Comparison of ENCODE assay signal across 29 mouse cellular contexts in the genomic region with DNA sequence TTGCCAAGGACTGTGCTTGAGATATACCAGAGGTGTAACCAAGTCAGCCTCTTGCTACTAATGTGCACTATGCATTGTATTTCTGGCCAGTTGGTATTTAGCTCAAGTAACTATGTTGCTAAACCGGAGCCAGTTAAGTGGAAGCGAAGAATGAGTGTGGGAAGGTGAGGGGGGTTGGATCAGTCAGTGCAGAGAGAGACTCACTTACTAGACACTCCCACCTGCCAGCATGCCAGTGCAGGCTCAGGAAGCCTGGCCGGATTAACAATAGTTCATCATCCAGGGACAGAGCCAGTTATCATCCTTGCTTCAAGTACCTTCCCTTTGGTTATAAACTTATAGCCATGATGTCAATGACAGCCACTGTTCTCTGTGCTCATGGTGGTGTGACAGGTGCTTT. TPM values are rescaled to one million over a fixed set of nuclear protein-coding genes. Genes with fewer than 3 reads are reported as not detected.
DNase-seq lines count a peak whose midpoint lies in the region; ATAC-seq and TF ChIP-seq lines count a peak whose summit lies in the region.
"Had no signal": no experiment of that assay in that cellular context is flagged by ENCODE, and none has a peak within 500 bp of the region (broad histone marks: within the 10 kb centered on the region; RNA-seq: fewer than 3 reads in every experiment).

No protein-coding gene starts in this region.

- no peaks in the 10 kb centered on the region for H3K27me3 ChIP-seq in lung, postnatal 0 days (replicated peaks; ENCODE audit: insufficient read depth, low read length)
- no peaks in the 10 kb centered on the region for H3K27me3 ChIP-seq in kidney, embryonic 14.5 days (ENCODE audit: control insufficient read depth, insufficient read depth, low read length)
- H3K27me3 ChIP-seq: CH12.LX; embryonic facial prominence, embryonic 12.5 days; forebrain, embryonic 13.5 days; hindbrain, embryonic 12.5 days; hindbrain, embryonic 15.5 days had no signal

- no peak for DNase-seq in frontal cortex, postnatal 25 days (ENCODE audit: low spot score in 2 of 2)
- DNase-seq in lung, postnatal 0 days (ENCODE audit: low spot score) = peak; percentile 57
- no peak for DNase-seq in lung, postnatal 14 days
- DNase-seq in MN1 (ENCODE audit: low spot score) = peak; percentile 27
- DNase-seq in fat pad, adult 2 months (ENCODE audit: extremely low read depth, low read depth, low spot score) = peak; percentile 65
- DNase-seq: adrenal gland, adult 2 months; adrenal gland, postnatal 14 days; B cell, adult 2 months; cerebellum, adult 18-20 months; cerebellum, adult 9-10 months; cerebellum, postnatal 14 days; gastrocnemius, postnatal 25 days; heart, adult 18-20 months; heart, postnatal 14 days; heart, postnatal 4 days had no signal

- peak; percentile 66; the same call in 1 of the 2 replicates for ATAC-seq in frontal cortex, adult (ENCODE audit: low TSS enrichment)
- peak; percentile 58; the same call in 1 of the 2 replicates for ATAC-seq in lung, postnatal 0 days
- no peak for ATAC-seq in kidney, embryonic 14.5 days (ENCODE audit: low FRiP score, low TSS enrichment)
- ATAC-seq: forebrain, embryonic 13.5 days; forebrain, embryonic 16.5 days; intestine, embryonic 16.5 days had no signal

- H3K36me3 ChIP-seq in lung, postnatal 0 days (ENCODE audit: insufficient read depth, low read length) = no peaks in the 10 kb centered on the region
- H3K36me3 ChIP-seq in kidney, embryonic 14.5 days (ENCODE audit: control insufficient read depth, insufficient read depth, low read length) = no peaks in the 10 kb centered on the region
- H3K36me3 ChIP-seq: embryonic facial prominence, embryonic 12.5 days; forebrain, embryonic 10.5 days; G1E; heart, embryonic 10.5 days; heart, embryonic 13.5 days; hindbrain, embryonic 12.5 days; hindbrain, embryonic 15.5 days had no signal

- no peaks in the 10 kb centered on the region for H3K4me1 ChIP-seq in lung, postnatal 0 days (ENCODE audit: insufficient read depth, low read depth, low read length)
- 0 out of 2 replicates have a peak, but pooled peaks cover 4% of the 10 kb centered on the region for H3K4me1 ChIP-seq in kidney, embryonic 14.5 days (ENCODE audit: control insufficient read depth, insufficient read depth, low read length)
- H3K4me1 ChIP-seq: hindbrain, embryonic 15.5 days had no signal

- H3K9ac ChIP-seq in lung, postnatal 0 days (replicated peaks; ENCODE audit: low read depth) = no peak overlapping the region
- H3K9ac ChIP-seq in kidney, embryonic 14.5 days (ENCODE audit: low read depth, low read length) = no peak overlapping the region
- H3K9ac ChIP-seq: embryonic facial prominence, embryonic 12.5 days; forebrain, embryonic 13.5 days; heart, embryonic 13.5 days; hindbrain, embryonic 12.5 days; hindbrain, embryonic 15.5 days had no signal

- H3K4me2 ChIP-seq in lung, postnatal 0 days (replicated peaks; ENCODE audit: low read depth, low read length) = no peak overlapping the region
- no peak overlapping the region for H3K4me2 ChIP-seq in kidney, embryonic 14.5 days (replicated peaks; ENCODE audit: low read depth, low read length)
- H3K4me2 ChIP-seq: embryonic facial prominence, embryonic 12.5 days; forebrain, embryonic 13.5 days; heart, embryonic 13.5 days; hindbrain, embryonic 12.5 days; hindbrain, embryonic 15.5 days had no signal

- H3K27ac ChIP-seq in lung, postnatal 0 days (ENCODE audit: low read length) = no peak overlapping the region
- H3K27ac ChIP-seq in kidney, embryonic 14.5 days (ENCODE audit: low read depth, low read length) = no peak overlapping the region
- H3K27ac ChIP-seq: embryonic facial prominence, embryonic 12.5 days; forebrain, embryonic 10.5 days; forebrain, embryonic 13.5 days; heart, embryonic 10.5 days; heart, embryonic 13.5 days; hindbrain, embryonic 12.5 days; hindbrain, embryonic 15.5 days had no signal

- TF ChIP-seq CTCF in lung, postnatal 0 days (IDR thresholded peaks at IDR 0.05) = no peak

- H3K9me3 ChIP-seq in lung, postnatal 0 days (ENCODE audit: low read length) = no peaks in the 10 kb centered on the region
- H3K9me3 ChIP-seq in kidney, embryonic 14.5 days (ENCODE audit: control insufficient read depth, low read length) = no peaks in the 10 kb centered on the region
- H3K9me3 ChIP-seq: embryonic facial prominence, embryonic 12.5 days; forebrain, embryonic 10.5 days; forebrain, embryonic 13.5 days; G1E; heart, embryonic 10.5 days; heart, embryonic 13.5 days; hindbrain, embryonic 12.5 days; hindbrain, embryonic 15.5 days had no signal

- no peak overlapping the region for H3K4me3 ChIP-seq in lung, postnatal 0 days (ENCODE audit: low read depth, low read length)
- no peak overlapping the region for H3K4me3 ChIP-seq in kidney, embryonic 14.5 days (ENCODE audit: low read length)
- H3K4me3 ChIP-seq: embryonic facial prominence, embryonic 12.5 days; erythroblast, embryonic 14.5 days; forebrain, embryonic 10.5 days; forebrain, embryonic 13.5 days; heart, embryonic 10.5 days; heart, embryonic 13.5 days; hindbrain, embryonic 12.5 days; hindbrain, embryonic 15.5 days had no signal

- whole genome bisulfite sequencing in lung, postnatal 0 days = 50% methylated on average over 3 of the region's 3 CpGs
- 67% methylated on average over 3 of the region's 3 CpGs for WGBS in kidney, embryonic 14.5 days

- no peak for TF ChIP-seq EP300 in lung, postnatal 0 days (IDR thresholded peaks at IDR 0.05)

RNA-seq across cellular contexts. Expression of a gene that starts 16.3 kb away (rescaled TPM):
- polyA plus RNA-seq in lung, postnatal 0 days (2015; fragmentation: Nextera tagmentation; extraction: Ambion mirVana) = 7.3 and 7.8 TPM in 2 replicates
- 7.8 and 9.9 TPM in 2 replicates for polyA plus RNA-seq in kidney, embryonic 14.5 days (2014; fragmentation: Nextera tagmentation; extraction: Ambion mirVana)
- polyA plus RNA-seq: erythroblast, embryonic 14.5 days; G1E had no signal

Comparison
In these comparisons a context has a peak if more than half of its experiments do, and no peak if none do; other contexts are left out.
1. DNase-seq: peak in lung, postnatal 0 days (single experiment), MN1 (single experiment) and fat pad, adult 2 months (single experiment); none in frontal cortex, postnatal 25 days (0 of 2) and lung, postnatal 14 days (single experiment).